Mouse (Mus musculus): ENCODE measurements around the gene Dhx15. TPM values are rescaled to one million over a fixed set of nuclear protein-coding genes. Genes with fewer than 3 reads are reported as not detected.

The Dhx15 gene
- 100 to 1,000 TPM; 155 to 192 TPM for polyA plus RNA-seq (2017; shearing (Covaris generic))

DNA sequence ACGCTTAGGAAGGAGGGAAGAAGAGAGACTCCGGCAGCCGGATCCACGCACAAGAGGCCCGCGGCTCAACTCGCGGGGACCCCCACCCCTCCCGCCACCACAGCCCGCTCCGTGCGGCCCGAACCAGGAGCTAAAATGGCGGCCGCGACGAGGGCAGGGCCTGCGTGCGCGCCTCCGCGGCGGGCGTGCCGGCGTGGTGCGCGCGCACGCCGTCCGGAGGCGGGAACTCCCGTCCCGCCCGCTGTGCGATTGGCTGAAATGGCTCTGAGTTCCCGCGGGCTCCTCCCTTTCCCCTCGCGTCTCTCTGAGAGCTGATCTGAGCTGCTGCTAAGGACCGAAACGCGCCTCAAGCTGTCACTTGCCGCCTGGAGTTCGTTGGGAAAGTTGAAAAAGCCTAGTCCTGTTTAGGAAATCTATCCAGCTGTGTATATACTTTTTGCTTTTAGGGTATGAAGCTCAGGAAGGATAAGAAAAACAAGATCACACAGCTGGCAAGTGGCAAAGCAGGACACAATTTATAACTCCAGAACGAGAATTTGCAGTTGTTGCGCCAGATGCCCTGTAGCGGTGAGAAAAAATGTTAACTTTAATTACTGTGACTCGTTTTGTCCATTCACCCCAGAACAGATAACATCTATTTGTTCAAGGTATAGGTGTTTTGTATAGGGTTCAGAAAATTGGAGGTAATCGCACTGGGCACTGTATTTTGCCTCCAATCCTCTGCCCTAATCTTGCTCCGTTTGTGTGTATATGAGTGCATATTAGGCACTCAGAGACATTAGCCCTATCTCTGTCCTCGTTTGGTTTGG is at the start of gene Dhx15:
Dhx15 (minus strand) TSS at position 144 of the 809 bp plus-strand sequence.

Other genes with a start within 250 kb of the Dhx15 start
- gene Sod3, start 173.3 kb upstream of the Dhx15 start, polyA plus RNA-seq (2017; shearing (Covaris generic)) = 1 to 10 TPM in 1 of 2 experiments, under 1 TPM in 1; 0.65 to 3.0 TPM

Measured in inflammation-experienced regulatory T-cells (primary cell).